In genomic region chr15:83170956-83171659, GRCm38 (mm10) we compare ENCODE assay signal across 8 mouse cellular contexts. TPM values are rescaled to one million over a fixed set of nuclear protein-coding genes. Genes with fewer than 3 reads are reported as not detected.
A peak's percentile ranks its signal among the peaks of the same experiment; 100 is the strongest.
DNase-seq lines count a peak whose midpoint lies in the region; ATAC-seq and TF ChIP-seq lines count a peak whose summit lies in the region.

No protein-coding gene starts in this region.

- TF ChIP-seq EP300 in heart, postnatal 0 days (IDR thresholded peaks at IDR 0.05; ENCODE audit: low read depth): no peak

- TF ChIP-seq CTCF in heart, postnatal 0 days (IDR thresholded peaks at IDR 0.05; ENCODE audit: low read depth): no peak

- peak overlapping the region; percentile 71 for H3K9ac ChIP-seq in kidney, embryonic 15.5 days
- peak overlapping the region; percentile 77 for H3K9ac ChIP-seq in heart, postnatal 0 days (replicated peaks; ENCODE audit: low read depth, low read length)
- peak overlapping the region; percentile 92 for H3K9ac ChIP-seq in liver, embryonic 15.5 days

- H3K36me3 ChIP-seq in kidney, embryonic 15.5 days: no peaks in the 10 kb centered on the region
- no peaks in the 10 kb centered on the region for H3K36me3 ChIP-seq in heart, postnatal 0 days (replicated peaks; ENCODE audit: control insufficient read depth, insufficient read depth, low read length)
- peaks cover 27% of the 10 kb centered on the region for H3K36me3 ChIP-seq in liver, embryonic 15.5 days (replicated peaks)

- 38% methylated on average over 8 of the region's 8 CpGs for WGBS in kidney, embryonic 15.5 days
- WGBS in heart, postnatal 0 days: 33% methylated on average over 8 of the region's 8 CpGs
- WGBS in liver, embryonic 15.5 days (ENCODE audit: insufficient replicate concordance): 27% methylated on average over 8 of the region's 8 CpGs

- H3K4me3 ChIP-seq in kidney, embryonic 15.5 days (replicated peaks): peak overlapping the region; percentile 80
- peak overlapping the region; percentile 76 for H3K4me3 ChIP-seq in heart, postnatal 0 days (ENCODE audit: low read depth, low read length)
- peak overlapping the region; percentile 86 for H3K4me3 ChIP-seq in liver, embryonic 15.5 days (replicated peaks)

- peaks cover 65% of the 10 kb centered on the region for H3K4me1 ChIP-seq in kidney, embryonic 15.5 days
- peaks cover 27% of the 10 kb centered on the region for H3K4me1 ChIP-seq in heart, postnatal 0 days (ENCODE audit: control insufficient read depth, insufficient read depth)
- H3K4me1 ChIP-seq in liver, embryonic 15.5 days (replicated peaks): peaks cover 78% of the 10 kb centered on the region

- DNase-seq in kidney, adult 11 months: no peak
- DNase-seq in adrenal gland, postnatal 14 days: peak; percentile 79
- DNase-seq in heart, postnatal 0 days (ENCODE audit: low spot score): peak; percentile 52
- DNase-seq in testis, postnatal 10 days (ENCODE audit: low spot score): peak; percentile 43
- no peak for DNase-seq in T-cell, adult 2 months (ENCODE audit: low spot score)
- DNase-seq in layer of hippocampus, postnatal 14 days (ENCODE audit: low spot score in 2 of 2): no peak

- H3K27ac ChIP-seq in kidney, embryonic 15.5 days: peak overlapping the region; percentile 92
- peak overlapping the region; percentile 88 for H3K27ac ChIP-seq in heart, postnatal 0 days (ENCODE audit: low read depth)
- H3K27ac ChIP-seq in liver, embryonic 15.5 days (replicated peaks): peak overlapping the region; percentile 95

- no peaks in the 10 kb centered on the region for H3K27me3 ChIP-seq in kidney, embryonic 15.5 days
- no peaks in the 10 kb centered on the region for H3K27me3 ChIP-seq in heart, postnatal 0 days (ENCODE audit: control insufficient read depth, insufficient read depth, low read length)
- H3K27me3 ChIP-seq in liver, embryonic 15.5 days: no peaks in the 10 kb centered on the region

- no peaks in the 10 kb centered on the region for H3K9me3 ChIP-seq in kidney, embryonic 15.5 days (replicated peaks)
- no peaks in the 10 kb centered on the region for H3K9me3 ChIP-seq in heart, postnatal 0 days (replicated peaks; ENCODE audit: control insufficient read depth, low read length)
- no peaks in the 10 kb centered on the region for H3K9me3 ChIP-seq in liver, embryonic 15.5 days (replicated peaks)

- no peak for ATAC-seq in kidney, embryonic 15.5 days (replicated peaks; ENCODE audit: low FRiP score)
- ATAC-seq in heart, postnatal 0 days (ENCODE audit: insufficient read depth, low read depth): no peak
- no peak for ATAC-seq in liver, embryonic 15.5 days (ENCODE audit: insufficient read depth)

- peak overlapping the region; percentile 85 for H3K4me2 ChIP-seq in kidney, embryonic 15.5 days
- peak overlapping the region; percentile 93 for H3K4me2 ChIP-seq in heart, postnatal 0 days (ENCODE audit: low read depth, low read length)
- peak overlapping the region; percentile 80 for H3K4me2 ChIP-seq in liver, embryonic 15.5 days

RNA-seq across cellular contexts. Expression of gene Cyb5r3, which starts 1.3 kb away (rescaled TPM):
- 150 and 166 TPM in 2 replicates for polyA plus RNA-seq in kidney, embryonic 15.5 days (2015; fragmentation: Nextera tagmentation; extraction: Ambion mirVana)
- total RNA-seq in adrenal gland, postnatal 14 days (2021): 206 and 217 TPM in 2 replicates
- total RNA-seq in heart, postnatal 0 days (2014; rRNA removed; ENCODE audit: low replicate concordance): 125 and 166 TPM in 2 replicates
- polyA plus RNA-seq in heart, postnatal 0 days (2015; fragmentation: Nextera tagmentation; extraction: Ambion mirVana): 113 and 117 TPM in 2 replicates
- 143 and 165 TPM in 2 replicates for polyA plus RNA-seq in liver, embryonic 15.5 days (2015; fragmentation: Nextera tagmentation; extraction: Ambion mirVana)
- 10 to 100 TPM; 80.9 to 89.8 TPM for total RNA-seq in layer of hippocampus, postnatal 14 days (2021)

RNA-seq across cellular contexts. Expression of gene Poldip3, which starts 21.9 kb away (rescaled TPM):
- polyA plus RNA-seq in kidney, embryonic 15.5 days (2015; fragmentation: Nextera tagmentation; extraction: Ambion mirVana): 144 and 148 TPM in 2 replicates
- 87.6 and 97.0 TPM in 2 replicates for total RNA-seq in adrenal gland, postnatal 14 days (2021)
- total RNA-seq in heart, postnatal 0 days (2014; rRNA removed; ENCODE audit: low replicate concordance): 60.4 and 63.6 TPM in 2 replicates
- 36.4 and 38.3 TPM in 2 replicates for polyA plus RNA-seq in heart, postnatal 0 days (2015; fragmentation: Nextera tagmentation; extraction: Ambion mirVana)
- polyA plus RNA-seq in liver, embryonic 15.5 days (2015; fragmentation: Nextera tagmentation; extraction: Ambion mirVana): 55.5 and 61.3 TPM in 2 replicates
- 10 to 100 TPM; 85.8 to 87.6 TPM for total RNA-seq in layer of hippocampus, postnatal 14 days (2021)

RNA-seq across cellular contexts. Expression of gene Rrp7a, which starts 48.5 kb away (rescaled TPM):
- 61.4 and 74.3 TPM in 2 replicates for polyA plus RNA-seq in kidney, embryonic 15.5 days (2015; fragmentation: Nextera tagmentation; extraction: Ambion mirVana)
- 95.0 and 99.4 TPM in 2 replicates for total RNA-seq in adrenal gland, postnatal 14 days (2021)
- total RNA-seq in heart, postnatal 0 days (2014; rRNA removed; ENCODE audit: low replicate concordance): 116 and 121 TPM in 2 replicates
- 24.6 and 26.2 TPM in 2 replicates for polyA plus RNA-seq in heart, postnatal 0 days (2015; fragmentation: Nextera tagmentation; extraction: Ambion mirVana)
- 22.0 and 25.7 TPM in 2 replicates for polyA plus RNA-seq in liver, embryonic 15.5 days (2015; fragmentation: Nextera tagmentation; extraction: Ambion mirVana)
- 100 to 1,000 TPM; 128 to 133 TPM for total RNA-seq in layer of hippocampus, postnatal 14 days (2021)

Comparison
In these comparisons a context has a peak if more than half of its experiments do, and no peak if none do; other contexts are left out.
1. DNase-seq: peak in adrenal gland, postnatal 14 days (single experiment), heart, postnatal 0 days (single experiment) and testis, postnatal 10 days (single experiment); none in kidney, adult 11 months (single experiment), T-cell, adult 2 months (single experiment) and layer of hippocampus, postnatal 14 days (0 of 2).
2. Peak in every context shown above with its lines, with median percentiles within 50 percentile points of each other: H3K27ac ChIP-seq, H3K4me2 ChIP-seq, H3K4me3 ChIP-seq and H3K9ac ChIP-seq.